12 mouse cellular contexts compared by ENCODE assay signal in genomic region chr5:73598943-73599695, GRCm38 (mm10). TPM values are rescaled to one million over a fixed set of nuclear protein-coding genes. Genes with fewer than 3 reads are reported as not detected.
A peak's percentile ranks its signal among the peaks of the same experiment; 100 is the strongest.
DNase-seq lines count a peak whose midpoint lies in the region; ATAC-seq and TF ChIP-seq lines count a peak whose summit lies in the region.
"Had no signal": no experiment of that assay in that cellular context is flagged by ENCODE, and none has a peak within 500 bp of the region (broad histone marks: within the 10 kb centered on the region; RNA-seq: fewer than 3 reads in every experiment).

No protein-coding gene starts in this region.

- no peak overlapping the region for H3K27ac ChIP-seq in limb, embryonic 12.5 days
- no peak overlapping the region for H3K27ac ChIP-seq in limb, embryonic 10.5 days
- H3K27ac ChIP-seq in neural tube, embryonic 13.5 days (replicated peaks), result no peak overlapping the region

- H3K9ac ChIP-seq in limb, embryonic 12.5 days (replicated peaks), result no peak overlapping the region
- no peak overlapping the region for H3K9ac ChIP-seq in neural tube, embryonic 13.5 days

- WGBS in limb, embryonic 12.5 days, result 65% methylated on average over 5 of the region's 5 CpGs
- WGBS in limb, embryonic 10.5 days, result 74% methylated on average over 5 of the region's 5 CpGs
- whole genome bisulfite sequencing in neural tube, embryonic 13.5 days, result 74% methylated on average over 5 of the region's 5 CpGs
- WGBS in lung, adult 2 months, result 63% methylated on average over 5 of the region's 5 CpGs

- DNase-seq in limb, embryonic 10.5 days (ENCODE audit: low spot score), result no peak
- peak; percentile 29 for DNase-seq in brain, adult 2 months (ENCODE audit: low read depth, low spot score)
- peak; percentile 11 for DNase-seq in heart, postnatal 4 days
- DNase-seq in lung, adult 2 months, result no peak
- no peak for DNase-seq in T-cell, adult 2 months (ENCODE audit: low spot score)
- DNase-seq in spleen, postnatal 14 days (ENCODE audit: low spot score in 2 of 2), result no peak
- DNase-seq: gastrocnemius, postnatal 25 days; kidney, adult 9 months had no signal

- no peak overlapping the region for H3K4me2 ChIP-seq in limb, embryonic 12.5 days
- H3K4me2 ChIP-seq in neural tube, embryonic 13.5 days, result no peak overlapping the region

- no peak for TF ChIP-seq POLR2A in lung, adult 2 months (IDR thresholded peaks at IDR 0.05; ENCODE audit: borderline replicate concordance, extremely low read depth, low read depth, low read length)

- no peak for TF ChIP-seq CTCF in lung, adult 2 months (IDR thresholded peaks at IDR 0.05; ENCODE audit: insufficient read depth, low read length)

- H3K27me3 ChIP-seq in limb, embryonic 12.5 days, result no peaks in the 10 kb centered on the region
- H3K27me3 ChIP-seq in limb, embryonic 10.5 days (ENCODE audit: low read depth, poor library complexity, severe bottlenecking), result no peaks in the 10 kb centered on the region
- H3K27me3 ChIP-seq in neural tube, embryonic 13.5 days, result no peaks in the 10 kb centered on the region

- H3K36me3 ChIP-seq in limb, embryonic 12.5 days, result no peaks in the 10 kb centered on the region
- no peaks in the 10 kb centered on the region for H3K36me3 ChIP-seq in limb, embryonic 10.5 days
- H3K36me3 ChIP-seq in neural tube, embryonic 13.5 days, result no peaks in the 10 kb centered on the region

- H3K9me3 ChIP-seq in limb, embryonic 12.5 days, result no peaks in the 10 kb centered on the region
- no peaks in the 10 kb centered on the region for H3K9me3 ChIP-seq in limb, embryonic 10.5 days (replicated peaks)
- H3K9me3 ChIP-seq in neural tube, embryonic 13.5 days, result no peaks in the 10 kb centered on the region

- H3K4me1 ChIP-seq in limb, embryonic 12.5 days (replicated peaks), result 0 out of 2 replicates have a peak, but pooled peaks cover 3% of the 10 kb centered on the region
- peaks cover 4% of the 10 kb centered on the region for H3K4me1 ChIP-seq in limb, embryonic 10.5 days
- H3K4me1 ChIP-seq in neural tube, embryonic 13.5 days (replicated peaks), result peaks cover 28% of the 10 kb centered on the region
- no peaks in the 10 kb centered on the region; the same call in 1 of the 2 replicates for H3K4me1 ChIP-seq in lung, adult 2 months (ENCODE audit: control insufficient read depth, insufficient read depth, low read length)

- 0 out of 2 replicates have a peak, but pooled peaks have one; percentile 20 for ATAC-seq in limb, embryonic 12.5 days (ENCODE audit: insufficient number of reproducible peaks, insufficient read depth, low FRiP score, low TSS enrichment, low read depth)
- peak; percentile 45; the same call in 1 of the 2 replicates for ATAC-seq in neural tube, embryonic 13.5 days (ENCODE audit: low read depth)

- no peak overlapping the region for H3K4me3 ChIP-seq in limb, embryonic 12.5 days (replicated peaks)
- no peak overlapping the region for H3K4me3 ChIP-seq in limb, embryonic 10.5 days
- no peak overlapping the region for H3K4me3 ChIP-seq in neural tube, embryonic 13.5 days
- no peak overlapping the region for H3K4me3 ChIP-seq in lung, adult 2 months (replicated peaks; ENCODE audit: extremely low read depth, low read depth, low read length)

RNA-seq across cellular contexts. Expression of gene Lrrc66, which starts 33.2 kb away (rescaled TPM):
- not detected in 2 replicates for polyA plus RNA-seq in limb, embryonic 12.5 days (2016; fragmentation: Nextera tagmentation; extraction: Ambion mirVana)
- polyA plus RNA-seq in limb, embryonic 10.5 days (2016; fragmentation: Nextera tagmentation; extraction: Ambion mirVana), result 0.04 TPM in 1 of 2 replicates, not detected in the other
- under 1 TPM in 1 of 2 experiments, not detected in 1; 0.32 TPM for total RNA-seq in heart, postnatal 4 days (2021)
- polyA plus RNA-seq in neural tube, embryonic 13.5 days (2015; fragmentation: Nextera tagmentation; extraction: Ambion mirVana), result not detected in 2 replicates
- 0.09 TPM in 1 of 2 replicates, not detected in the other for polyA plus RNA-seq in lung, adult 2 months (2012; rRNA removed)
- total RNA-seq: gastrocnemius, postnatal 25 days; left cerebral cortex, postnatal 10 days had no signal

RNA-seq across cellular contexts. Expression of gene Sgcb, which starts 48.5 kb away (rescaled TPM):
- polyA plus RNA-seq in limb, embryonic 12.5 days (2016; fragmentation: Nextera tagmentation; extraction: Ambion mirVana), result 35.1 and 38.2 TPM in 2 replicates
- 22.3 and 26.5 TPM in 2 replicates for polyA plus RNA-seq in limb, embryonic 10.5 days (2016; fragmentation: Nextera tagmentation; extraction: Ambion mirVana)
- total RNA-seq in heart, postnatal 4 days (2021), result 10 to 100 TPM; 58.7 to 61.2 TPM
- 38.1 and 39.7 TPM in 2 replicates for polyA plus RNA-seq in neural tube, embryonic 13.5 days (2015; fragmentation: Nextera tagmentation; extraction: Ambion mirVana)
- polyA plus RNA-seq in lung, adult 2 months (2012; rRNA removed), result 7.7 and 10.5 TPM in 2 replicates

RNA-seq across cellular contexts. Expression of gene Spata18, which starts 52.1 kb away (rescaled TPM):
- 1.9 and 2.0 TPM in 2 replicates for polyA plus RNA-seq in limb, embryonic 12.5 days (2016; fragmentation: Nextera tagmentation; extraction: Ambion mirVana)
- 1.5 and 2.1 TPM in 2 replicates for polyA plus RNA-seq in limb, embryonic 10.5 days (2016; fragmentation: Nextera tagmentation; extraction: Ambion mirVana)
- 1 to 10 TPM; 2.0 to 2.7 TPM for total RNA-seq in heart, postnatal 4 days (2021)
- polyA plus RNA-seq in neural tube, embryonic 13.5 days (2015; fragmentation: Nextera tagmentation; extraction: Ambion mirVana), result 0.22 and 0.23 TPM in 2 replicates
- 22.3 and 24.2 TPM in 2 replicates for polyA plus RNA-seq in lung, adult 2 months (2012; rRNA removed)
- total RNA-seq: common myeloid progenitor, adult 5-6 weeks; gastrocnemius, postnatal 25 days had no signal

Comparison
In these comparisons a context has a peak if more than half of its experiments do, and no peak if none do; other contexts are left out.
1. DNase-seq: peak in brain, adult 2 months (single experiment) and heart, postnatal 4 days (single experiment); none in limb, embryonic 10.5 days (single experiment), lung, adult 2 months (single experiment), T-cell, adult 2 months (single experiment) and spleen, postnatal 14 days (0 of 2).